Mouse (Mus musculus) B cell, adult (primary cell): Measurements from ENCODE around the gene Frk. TPM values are rescaled to one million over a fixed set of nuclear protein-coding genes. Genes with fewer than 3 reads are reported as not detected.

Experiments used
- total RNA-seq: library from RNA; stranded (reverse); gene quantifications from 4 replicates; pipeline ENCODE4 v1.2.4, GENCODE M21; 2023; ENCODE audit not compliant: inconsistent age

Gene Frk
- not detected in 4 replicates for total RNA-seq

DNA sequence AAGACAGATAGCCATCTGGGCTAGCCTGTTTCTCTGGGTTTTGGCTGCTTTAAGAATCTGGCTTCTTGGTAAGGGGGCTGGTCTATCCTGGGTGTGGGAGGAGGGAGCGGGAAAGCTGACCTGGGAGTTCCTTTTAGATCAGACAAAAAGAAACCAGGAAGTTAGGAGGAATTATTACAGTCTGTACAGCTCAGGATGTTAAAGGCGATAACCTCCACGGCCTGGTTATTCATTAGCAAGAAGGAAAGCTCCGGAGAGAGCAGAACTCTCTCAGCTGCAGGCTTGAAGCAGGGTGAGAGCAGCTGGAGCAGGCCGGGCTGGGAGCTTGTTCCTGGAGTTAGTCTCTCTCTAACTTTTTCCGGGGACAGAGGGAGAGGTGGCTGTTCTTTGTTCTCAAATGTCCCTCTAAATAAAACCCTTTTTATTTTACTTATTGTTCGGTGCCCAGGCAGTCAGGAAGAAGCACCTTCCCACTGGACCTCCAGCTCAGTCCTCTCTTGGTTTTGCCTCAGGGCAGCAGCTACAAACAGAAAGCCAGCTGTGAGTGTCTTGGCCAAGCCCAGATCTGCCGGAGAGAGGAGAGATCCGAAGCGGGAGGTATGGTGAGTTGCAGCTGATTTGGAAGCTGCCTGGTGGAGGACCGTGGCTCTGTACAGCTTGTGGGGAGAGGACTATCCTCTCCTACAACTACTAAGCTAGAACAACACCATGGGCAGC, at the start of gene Frk:
Gene Frk, plus strand, starts transcription at position 103 of the 717 bp plus-strand sequence.

Other genes with a start within 250 kb of the Frk start
- 89.3 to 95.8 TPM (median 90.2 TPM) in 4 replicates for gene Tspyl1, start 201.2 kb upstream of the Frk start, total RNA-seq
- gene Tspyl4, start 186.0 kb upstream of the Frk start, total RNA-seq = 5.9 to 8.9 TPM (median 6.7 TPM) in 4 replicates
- not detected in 4 replicates for gene Col10a1, start 93.4 kb upstream of the Frk start, total RNA-seq
- 31.2 to 38.5 TPM (median 38.0 TPM) in 4 replicates for gene Nt5dc1, start 64.8 kb upstream of the Frk start, total RNA-seq